Mouse (Mus musculus) heart, embryonic 12.5 days (tissue): ENCODE data around the gene Rnf208. TPM values are rescaled to one million over a fixed set of nuclear protein-coding genes. Genes with fewer than 3 reads are reported as not detected.

ENCODE experiments used
- ATAC-seq: fragments of 200-750 bp; cut with Nextera tagmentation; 2 replicates; pipeline ENCODE4 v1.8.0; 2017; ENCODE audit warnings: moderate TSS enrichment, moderate library complexity; ENCODE audit not compliant: insufficient number of reproducible peaks, low FRiP score
- H3K27ac ChIP-seq: fragments of 300-500 bp; sonication (generic); 2 replicates; pipeline ENCODE4 v1.5.1; 2016; ENCODE audit warnings: mild to moderate bottlenecking, moderate library complexity; ENCODE audit not compliant: poor library complexity, severe bottlenecking
- H3K27me3 ChIP-seq: fragments of 300-500 bp; sonication (generic); replicated peaks from 2 replicates; pipeline ENCODE4 v1.6.1; 2016; ENCODE audit warnings: mild to moderate bottlenecking, moderate library complexity
- H3K36me3 ChIP-seq: fragments of 300-500 bp; sonication (generic); 2 replicates; pipeline ENCODE4 v1.6.1; 2016; ENCODE audit warnings: mild to moderate bottlenecking, moderate library complexity
- H3K4me1 ChIP-seq: fragments of 300-500 bp; sonication (generic); replicated peaks from 2 replicates; pipeline ENCODE4 v1.6.1; 2016; ENCODE audit warnings: mild to moderate bottlenecking
- H3K4me2 ChIP-seq: fragments of 300-500 bp; sonication (generic); 2 replicates; pipeline ENCODE4 v1.6.1; 2016; ENCODE audit warnings: mild to moderate bottlenecking, moderate library complexity
- H3K4me3 ChIP-seq: fragments of 300-500 bp; sonication (generic); 2 replicates; pipeline ENCODE4 v1.5.1; 2016; ENCODE audit warnings: mild to moderate bottlenecking
- H3K9ac ChIP-seq: fragments of 300-500 bp; sonication (generic); 2 replicates; pipeline ENCODE4 v1.6.1; 2016; ENCODE audit warnings: mild to moderate bottlenecking, moderate library complexity
- H3K9me3 ChIP-seq: fragments of 300-500 bp; sonication (generic); replicated peaks from 2 replicates; pipeline ENCODE4 v1.6.1; 2016; ENCODE audit warnings: mild to moderate bottlenecking, moderate library complexity
- WGBS: fragments of 180-500 bp; shearing (Covaris S2); methylation state at CpG from one replicate; pipeline ENCODE4 v1.1.7; 2016; 5-methylcytosine and 5-hydroxymethylcytosine counted together
- polyA plus RNA-seq: library from polyadenylated mRNA; unstranded; fragments of >200 nt; fragmentation: Nextera tagmentation; extraction: Ambion mirVana; gene quantifications from 2 replicates; pipeline ENCODE4 v1.2.1, GENCODE M21; 2016

Rnf208 gene
- polyA plus RNA-seq, 1 experiment from 2014 or later = 6.5 TPM

GRCm38 (mm10) chr2:25207593-25207992 is 34.5 kb upstream of the Rnf208 start:
- peaks cover 61% of the 10 kb centered on the region for H3K36me3 ChIP-seq
- H3K9ac ChIP-seq = no peak overlapping the region
- no peaks in the 10 kb centered on the region for H3K27me3 ChIP-seq
- ATAC-seq = no peak
- no peaks in the 10 kb centered on the region for H3K9me3 ChIP-seq
- no peak overlapping the region for H3K27ac ChIP-seq
- peaks cover 13% of the 10 kb centered on the region for H3K4me1 ChIP-seq
- H3K4me3 ChIP-seq = no peak overlapping the region
- no peak overlapping the region for H3K4me2 ChIP-seq
- WGBS = 94% methylated on average over 1 of the region's 1 CpGs

- under 1% methylated on average over 24 of the region's 24 CpGs for WGBS
- peaks cover 10% of the 10 kb centered on the region for H3K4me1 ChIP-seq
- peak overlapping the region; percentile 83 for H3K27ac ChIP-seq
- ATAC-seq = peak; percentile 16; the same call in 1 of the 2 replicates
- peak overlapping the region; percentile 88 for H3K9ac ChIP-seq
- peak overlapping the region; percentile 79 for H3K4me3 ChIP-seq
- no peaks in the 10 kb centered on the region for H3K9me3 ChIP-seq
- peaks cover 20% of the 10 kb centered on the region for H3K27me3 ChIP-seq
- H3K36me3 ChIP-seq = peaks cover 30% of the 10 kb centered on the region
- peak overlapping the region; percentile 86 for H3K4me2 ChIP-seq
Observed at GRCm38 (mm10) chr2:25210686-25211085, 31.4 kb upstream of the Rnf208 start.

- no peaks in the 10 kb centered on the region for H3K9me3 ChIP-seq
- peak within 1 kb of the TSS; percentile 88 for H3K9ac ChIP-seq
- WGBS = under 1% methylated on average over 44 of the region's 44 CpGs
- H3K36me3 ChIP-seq = peaks cover 25% of the 10 kb centered on the region
- H3K4me3 ChIP-seq = peak within 1 kb of the TSS; percentile 79
- H3K4me1 ChIP-seq = peaks cover 10% of the 10 kb centered on the region
- H3K27ac ChIP-seq = peak within 1 kb of the TSS; percentile 83
- ATAC-seq = peak; percentile 92
- H3K27me3 ChIP-seq = peaks cover 20% of the 10 kb centered on the region
- H3K4me2 ChIP-seq = peak within 1 kb of the TSS; percentile 86
Observed at GRCm38 (mm10) chr2:25211121-25211670, 30.9 kb upstream of the Rnf208 start, which contains the start of gene Nelfb. Nelfb (minus strand) TSS chr2:25211489.

- WGBS = 57% methylated on average over 23 of the region's 23 CpGs
- ATAC-seq = no peak
- H3K9me3 ChIP-seq = no peaks in the 10 kb centered on the region
- peaks cover 5% of the 10 kb centered on the region for H3K36me3 ChIP-seq
- H3K4me3 ChIP-seq = no peak overlapping the region
- peaks cover 10% of the 10 kb centered on the region for H3K4me1 ChIP-seq
- no peak overlapping the region for H3K4me2 ChIP-seq
- H3K27me3 ChIP-seq = peaks cover 20% of the 10 kb centered on the region
- H3K27ac ChIP-seq = no peak overlapping the region
- no peak overlapping the region for H3K9ac ChIP-seq
Observed at GRCm38 (mm10) chr2:25213266-25213865, 28.7 kb upstream of the Rnf208 start.

GRCm38 (mm10) chr2:25214444-25214843 is 27.6 kb upstream of the Rnf208 start, which contains the start of gene Stpg3:
Stpg3 (minus strand) TSS chr2:25214637.
- Histone ChIP-seq H3K36me3 (peaks cover 4% of the 10 kb centered on the region; the same call in 1 of the 2 replicates), H3K4me2 (no peak within 1 kb of the TSS), H3K9ac (no peak within 1 kb of the TSS), H3K4me3 (no peak within 1 kb of the TSS), H3K27ac (no peak within 1 kb of the TSS), H3K27me3 (peaks cover 20% of the 10 kb centered on the region), H3K9me3 (no peaks in the 10 kb centered on the region), H3K4me1 (peaks cover 10% of the 10 kb centered on the region)
- no peak for ATAC-seq
- WGBS = 70% methylated on average over 3 of the region's 3 CpGs

- peaks cover 20% of the 10 kb centered on the region for H3K27me3 ChIP-seq
- H3K36me3 ChIP-seq = peaks cover 7% of the 10 kb centered on the region
- WGBS = 56% methylated on average over 2 of the region's 2 CpGs
- no peak for ATAC-seq
- no peak overlapping the region for H3K27ac ChIP-seq
- no peak overlapping the region for H3K4me3 ChIP-seq
- no peak overlapping the region for H3K9ac ChIP-seq
- H3K4me1 ChIP-seq = no peaks in the 10 kb centered on the region
- no peak overlapping the region for H3K4me2 ChIP-seq
- H3K9me3 ChIP-seq = no peaks in the 10 kb centered on the region
Observed at GRCm38 (mm10) chr2:25217666-25218065, 24.4 kb upstream of the Rnf208 start.

- ATAC-seq = no peak
- H3K4me2 ChIP-seq = no peak within 1 kb of the TSS
- H3K4me3 ChIP-seq = no peak within 1 kb of the TSS
- no peak within 1 kb of the TSS for H3K27ac ChIP-seq
- no peaks in the 10 kb centered on the region for H3K9me3 ChIP-seq
- peaks cover 3% of the 10 kb centered on the region for H3K4me1 ChIP-seq
- peaks cover 15% of the 10 kb centered on the region for H3K27me3 ChIP-seq
- H3K9ac ChIP-seq = no peak within 1 kb of the TSS
- peaks cover 8% of the 10 kb centered on the region for H3K36me3 ChIP-seq
Observed at GRCm38 (mm10) chr2:25218445-25218844, 23.6 kb upstream of the Rnf208 start, which contains the start of gene Fam166a. Fam166a (plus strand) TSS chr2:25218745.

- no peaks in the 10 kb centered on the region for H3K9me3 ChIP-seq
- H3K4me1 ChIP-seq = peaks cover 13% of the 10 kb centered on the region
- no peak overlapping the region for H3K4me2 ChIP-seq
- H3K27me3 ChIP-seq = no peaks in the 10 kb centered on the region
- no peak overlapping the region for H3K27ac ChIP-seq
- no peak overlapping the region for H3K4me3 ChIP-seq
- ATAC-seq = no peak
- H3K9ac ChIP-seq = no peak overlapping the region
- WGBS = 63% methylated on average over 5 of the region's 5 CpGs
- H3K36me3 ChIP-seq = peaks cover 11% of the 10 kb centered on the region
Observed at GRCm38 (mm10) chr2:25221331-25221772, 20.7 kb upstream of the Rnf208 start.

GRCm38 (mm10) chr2:25223681-25224491 is 18.2 kb upstream of the Rnf208 start:
- ATAC-seq = peak; percentile 82
- H3K4me3 ChIP-seq = peak overlapping the region; percentile 90
- H3K36me3 ChIP-seq = peaks cover 11% of the 10 kb centered on the region
- 2% methylated on average over 45 of the region's 53 CpGs for WGBS
- peak overlapping the region; percentile 89 for H3K9ac ChIP-seq
- no peaks in the 10 kb centered on the region for H3K27me3 ChIP-seq
- no peaks in the 10 kb centered on the region for H3K9me3 ChIP-seq
- H3K4me1 ChIP-seq = peaks cover 19% of the 10 kb centered on the region
- H3K4me2 ChIP-seq = peak overlapping the region; percentile 97
- peak overlapping the region; percentile 96 for H3K27ac ChIP-seq

GRCm38 (mm10) chr2:25224492-25224765 is 17.6 kb upstream of the Rnf208 start, which contains the start of gene Tubb4b:
Tubb4b (minus strand) TSS chr2:25224702.
- no peak for ATAC-seq
- peaks cover 11% of the 10 kb centered on the region for H3K36me3 ChIP-seq
- H3K9me3 ChIP-seq = no peaks in the 10 kb centered on the region
- H3K4me1 ChIP-seq = peaks cover 19% of the 10 kb centered on the region
- under 1% methylated on average over 17 of the region's 17 CpGs for WGBS
- peak within 1 kb of the TSS; percentile 96 for H3K27ac ChIP-seq
- peak within 1 kb of the TSS; percentile 90 for H3K4me3 ChIP-seq
- H3K27me3 ChIP-seq = no peaks in the 10 kb centered on the region
- H3K4me2 ChIP-seq = peak within 1 kb of the TSS; percentile 97
- peak within 1 kb of the TSS; percentile 89 for H3K9ac ChIP-seq
